In the genomic region with DNA sequence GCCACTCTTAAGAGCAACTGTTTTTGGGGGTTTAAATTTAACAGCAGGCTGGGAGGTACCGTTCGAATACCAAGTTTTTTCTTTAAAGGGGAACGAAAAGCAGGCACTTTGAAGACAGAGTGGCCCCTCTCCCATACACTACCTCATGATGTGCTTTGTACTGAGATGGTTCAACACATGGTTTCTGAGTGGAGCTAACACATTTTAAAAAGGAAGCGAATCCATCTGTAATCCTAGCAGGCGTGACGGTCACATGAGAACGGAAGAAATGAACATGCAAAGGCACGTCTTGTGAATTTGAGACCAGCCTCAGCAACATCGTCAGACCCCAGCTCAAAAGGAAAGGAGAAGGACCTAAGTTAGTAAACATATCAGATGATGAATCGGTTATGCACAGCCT, we compare ENCODE assay signal across 8 mouse cellular contexts.
A peak's percentile ranks its signal among the peaks of the same experiment; 100 is the strongest.
DNase-seq lines count a peak whose midpoint lies in the region; ATAC-seq and TF ChIP-seq lines count a peak whose summit lies in the region.

No protein-coding gene starts in this region.

- peak overlapping the region; percentile 15; the same call in 1 of the 2 replicates for H3K27ac ChIP-seq in layer of hippocampus, adult 2 months
- H3K27ac ChIP-seq in embryonic facial prominence, embryonic 14.5 days (replicated peaks; ENCODE audit: low read depth, low read length), result no peak overlapping the region
- H3K27ac ChIP-seq in hindbrain, embryonic 13.5 days, result peak overlapping the region; percentile 76
- peak overlapping the region; percentile 48; the same call in 1 of the 2 replicates for H3K27ac ChIP-seq in midbrain, postnatal 0 days (ENCODE audit: low read depth, low read length)

- no peak overlapping the region for H3K9ac ChIP-seq in embryonic facial prominence, embryonic 14.5 days (ENCODE audit: low read depth, low read length)
- H3K9ac ChIP-seq in hindbrain, embryonic 13.5 days, result no peak overlapping the region
- no peak overlapping the region for H3K9ac ChIP-seq in midbrain, postnatal 0 days (replicated peaks; ENCODE audit: low read length, poor library complexity, severe bottlenecking)

- H3K9me3 ChIP-seq in embryonic facial prominence, embryonic 14.5 days (ENCODE audit: control insufficient read depth, low read length), result no peaks in the 10 kb centered on the region
- H3K9me3 ChIP-seq in hindbrain, embryonic 13.5 days, result no peaks in the 10 kb centered on the region
- H3K9me3 ChIP-seq in midbrain, postnatal 0 days (ENCODE audit: low read length), result no peaks in the 10 kb centered on the region

- peak overlapping the region; percentile 49 for H3K4me2 ChIP-seq in embryonic facial prominence, embryonic 14.5 days (ENCODE audit: low read depth, low read length)
- H3K4me2 ChIP-seq in hindbrain, embryonic 13.5 days, result peak overlapping the region; percentile 47
- peak overlapping the region; percentile 12 for H3K4me2 ChIP-seq in midbrain, postnatal 0 days (ENCODE audit: low read depth, low read length, poor library complexity, severe bottlenecking)

- H3K4me3 ChIP-seq in layer of hippocampus, adult 2 months, result peak overlapping the region; percentile 25; the same call in 1 of the 2 replicates
- H3K4me3 ChIP-seq in embryonic facial prominence, embryonic 14.5 days (ENCODE audit: low read depth, low read length), result 0 out of 2 replicates have a peak overlapping the region, but pooled peaks have one; percentile 7
- H3K4me3 ChIP-seq in hindbrain, embryonic 13.5 days, result no peak overlapping the region
- H3K4me3 ChIP-seq in midbrain, postnatal 0 days (ENCODE audit: low read depth, low read length), result peak overlapping the region; percentile 19

- H3K36me3 ChIP-seq in embryonic facial prominence, embryonic 14.5 days (ENCODE audit: control insufficient read depth, insufficient read depth, low read length), result no peaks in the 10 kb centered on the region
- no peaks in the 10 kb centered on the region for H3K36me3 ChIP-seq in hindbrain, embryonic 13.5 days
- H3K36me3 ChIP-seq in midbrain, postnatal 0 days (ENCODE audit: insufficient read depth, low read length), result no peaks in the 10 kb centered on the region

- H3K27me3 ChIP-seq in embryonic facial prominence, embryonic 14.5 days (replicated peaks; ENCODE audit: control insufficient read depth, insufficient read depth, low read length), result peaks cover 18% of the 10 kb centered on the region; the same call in 1 of the 2 replicates
- 0 out of 2 replicates have a peak, but pooled peaks cover 4% of the 10 kb centered on the region for H3K27me3 ChIP-seq in hindbrain, embryonic 13.5 days
- H3K27me3 ChIP-seq in midbrain, postnatal 0 days (ENCODE audit: insufficient read depth, low read length), result no peaks in the 10 kb centered on the region

- peak; percentile 18; the same call in 1 of the 2 replicates for ATAC-seq in embryonic facial prominence, embryonic 14.5 days (ENCODE audit: low read depth)
- peak; percentile 15 for ATAC-seq in hindbrain, embryonic 13.5 days (ENCODE audit: low FRiP score)
- peak; percentile 61; the same call in 1 of the 2 replicates for ATAC-seq in midbrain, postnatal 0 days (ENCODE audit: low FRiP score)

- no peak for TF ChIP-seq CTCF in layer of hippocampus, adult 2 months (conservative IDR thresholded peaks at IDR 0.05)
- no peak for TF ChIP-seq CTCF in midbrain, postnatal 0 days (IDR thresholded peaks at IDR 0.05)

- 0 out of 2 replicates have a peak, but pooled peaks cover 8% of the 10 kb centered on the region for H3K4me1 ChIP-seq in embryonic facial prominence, embryonic 14.5 days (ENCODE audit: control insufficient read depth, insufficient read depth, low read length)
- H3K4me1 ChIP-seq in hindbrain, embryonic 13.5 days (replicated peaks), result peaks cover 32% of the 10 kb centered on the region
- peaks cover 3% of the 10 kb centered on the region; the same call in 1 of the 2 replicates for H3K4me1 ChIP-seq in midbrain, postnatal 0 days (ENCODE audit: insufficient read depth, low read length)

- 44% methylated on average over 10 of the region's 10 CpGs for WGBS in embryonic facial prominence, embryonic 14.5 days
- WGBS in hindbrain, embryonic 13.5 days, result 68% methylated on average over 10 of the region's 10 CpGs
- WGBS in midbrain, postnatal 0 days, result 54% methylated on average over 10 of the region's 10 CpGs

- DNase-seq in layer of hippocampus, adult 2 months (ENCODE audit: low spot score in 2 of 2), result no peak
- no peak for DNase-seq in layer of hippocampus, adult 9-10 months (ENCODE audit: low spot score)
- DNase-seq in embryonic facial prominence, embryonic 14.5 days (ENCODE audit: low spot score), result peak; percentile 34
- no peak for DNase-seq in midbrain, postnatal 0 days (ENCODE audit: low spot score)
- no peak for DNase-seq in ovary, adult 18-20 months (ENCODE audit: low spot score)
- DNase-seq in cerebellum, adult 9-11 months, result no peak
- no peak for DNase-seq in testis, postnatal 10 days (ENCODE audit: low spot score)
